Mouse (Mus musculus) layer of hippocampus, postnatal 14 days (tissue): ENCODE data around the gene Aplf. TPM values are rescaled to one million over a fixed set of nuclear protein-coding genes. Genes with fewer than 3 reads are reported as not detected.

Experiments
- total RNA-seq, 2 experiments: library from RNA; stranded (reverse); gene quantifications; 2 replicates each; pipeline ENCODE4 v1.2.3; 2021

Aplf gene
- total RNA-seq, 2 experiments from 2014 or later, result 7.3 to 7.4 TPM

Other genes with a start within 250 kb of the Aplf start
- gene Bmp10, start 243.2 kb downstream of the Aplf start, total RNA-seq, result not detected
- gene Arhgap25, start 138.9 kb downstream of the Aplf start, total RNA-seq, result 1 to 10 TPM; 2.7 to 3.3 TPM
- gene Prokr1, start 81.5 kb downstream of the Aplf start, total RNA-seq, result under 1 TPM; 0.48 to 0.55 TPM
- gene Efcc1, start 58.7 kb upstream of the Aplf start, total RNA-seq, result 1 to 10 TPM; 4.1 to 5.0 TPM
- gene Gp9, start 105.9 kb upstream of the Aplf start, total RNA-seq, result under 1 TPM; 0.39 to 0.60 TPM
- gene Rab43, start 140.0 kb upstream of the Aplf start, total RNA-seq, result 10 to 100 TPM; 17.2 to 21.9 TPM
- gene Gm45140, start 163.6 kb upstream of the Aplf start, total RNA-seq, result 1 to 10 TPM; 2.0 to 3.0 TPM
- gene Isy1, start 166.6 kb upstream of the Aplf start, total RNA-seq, result 10 to 100 TPM; 28.9 to 33.8 TPM
- gene Cnbp, start 178.9 kb upstream of the Aplf start, total RNA-seq, result 100 to 1,000 TPM; 231 to 244 TPM
- 100 to 1,000 TPM; 201 to 215 TPM for gene Copg1, start 215.6 kb upstream of the Aplf start, total RNA-seq
- 10 to 100 TPM; 24.4 to 26.3 TPM for gene Hmces, start 241.7 kb upstream of the Aplf start, total RNA-seq